Mouse (Mus musculus): ENCODE measurements around the gene Macrod2.

DNA sequence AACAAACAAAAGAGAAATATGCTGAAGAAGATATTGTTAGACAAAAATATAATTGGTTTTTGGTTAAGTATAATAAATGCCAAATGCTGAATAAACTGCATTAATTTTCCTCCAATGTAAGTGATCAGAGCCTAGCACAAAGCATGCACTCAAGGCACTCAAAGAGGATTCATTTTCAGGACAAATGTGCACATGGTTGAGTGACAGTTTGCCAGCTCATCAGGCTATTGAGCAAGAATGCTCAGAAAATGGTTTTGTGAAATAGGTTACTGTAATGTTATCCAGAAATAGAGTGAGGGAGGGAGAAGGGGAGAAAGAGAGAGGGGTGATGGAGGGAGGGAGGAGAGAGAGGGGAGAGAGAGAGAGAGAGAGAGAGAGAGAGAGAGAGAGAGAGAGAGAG lies 1268.9 kb downstream of the Macrod2 start:
- no peak for TF ChIP-seq CTCF (IDR thresholded peaks at IDR 0.05; ENCODE audit: control insufficient read depth, insufficient read depth, insufficient replicate concordance, low read depth, low read length)
- no peak for TF ChIP-seq POLR2A (IDR thresholded peaks at IDR 0.05; ENCODE audit: control insufficient read depth, low read depth, low read length)

All from testis, adult 2 months (tissue).